Mouse (Mus musculus) intestine, embryonic 14.5 days (tissue): ENCODE results near the gene Cend1. TPM values are rescaled to one million over a fixed set of nuclear protein-coding genes. Genes with fewer than 3 reads are reported as not detected.

Source experiments
- ATAC-seq: fragments of 200-750 bp; cut with Nextera tagmentation; replicated peaks from 2 replicates; pipeline ENCODE4 v1.8.0; 2017; ENCODE audit warnings: low read depth, moderate number of reproducible peaks, moderate TSS enrichment, moderate library complexity; ENCODE audit not compliant: low FRiP score, low TSS enrichment
- DNase-seq: peaks from one replicate; pipeline ENCODE4 v3.0.0-alpha.2; 2018; ENCODE audit warnings: low spot score
- H3K27ac ChIP-seq: fragments of 300-500 bp; sonication (generic); 2 replicates; pipeline ENCODE4 v1.5.1; 2014; ENCODE audit warnings: low read depth, mild to moderate bottlenecking, control low read depth
- H3K27me3 ChIP-seq: fragments of 300-500 bp; sonication (generic); replicated peaks from 2 replicates; pipeline ENCODE4 v1.6.1; 2014; ENCODE audit warnings: low read length, control low read depth; ENCODE audit not compliant: control insufficient read depth, insufficient read depth
- H3K36me3 ChIP-seq: fragments of 300-500 bp; sonication (generic); 2 replicates; pipeline ENCODE4 v1.6.1; 2014; ENCODE audit warnings: low read length, control low read depth; ENCODE audit not compliant: control insufficient read depth, insufficient read depth
- H3K4me1 ChIP-seq: fragments of 300-500 bp; sonication (generic); replicated peaks from 2 replicates; pipeline ENCODE4 v1.6.1; 2014; ENCODE audit warnings: low read length, control low read depth, mixed read lengths; ENCODE audit not compliant: control insufficient read depth, insufficient read depth
- H3K4me2 ChIP-seq: fragments of 300-500 bp; sonication (generic); 2 replicates; pipeline ENCODE4 v1.6.1; 2014; ENCODE audit warnings: low read length
- H3K4me3 ChIP-seq: fragments of 300-500 bp; sonication (generic); 2 replicates; pipeline ENCODE4 v1.5.1; 2014; ENCODE audit warnings: low read depth, low read length, control low read depth, mixed read lengths
- H3K9ac ChIP-seq: fragments of 300-500 bp; sonication (generic); 2 replicates; pipeline ENCODE4 v1.6.1; 2014; ENCODE audit warnings: mild to moderate bottlenecking, low read length
- H3K9me3 ChIP-seq: fragments of 300-500 bp; sonication (generic); 2 replicates; pipeline ENCODE4 v1.6.1; 2016; ENCODE audit warnings: low read length, control low read depth; ENCODE audit not compliant: control insufficient read depth
- WGBS: fragments of 180-500 bp; shearing (Covaris S2); extraction: QIAGEN DNeasy Blood & Tissue Kit; methylation state at CpG from one replicate; pipeline ENCODE4 v1.1.7; 2014; 5-methylcytosine and 5-hydroxymethylcytosine counted together
- polyA plus RNA-seq: library from polyadenylated mRNA; unstranded; fragments of >200 nt; fragmentation: Nextera tagmentation; extraction: Ambion mirVana; gene quantifications from 2 replicates; pipeline ENCODE4 v1.2.1, GENCODE M21; 2014

Cend1 gene
- polyA plus RNA-seq, 1 experiment from 2014 or later = 1.5 TPM

DNA sequence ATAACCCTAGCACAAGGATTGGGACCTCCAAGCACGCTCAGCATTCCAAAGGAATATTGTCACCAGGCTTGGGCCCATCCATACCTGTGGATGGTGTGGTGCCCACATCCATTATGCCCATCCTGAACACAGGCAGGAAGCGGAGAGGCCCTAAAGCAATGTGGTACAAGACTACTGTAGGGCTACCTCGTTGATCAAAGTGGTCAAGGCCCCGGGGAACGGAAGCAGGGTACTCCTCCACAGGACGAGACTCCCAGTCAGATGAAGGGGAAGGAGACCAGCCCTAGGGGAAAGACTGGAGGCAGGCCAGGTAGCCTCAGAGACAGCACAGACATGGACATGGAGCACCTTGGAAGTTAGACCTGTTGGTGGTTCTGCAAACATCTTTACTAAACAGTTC, 43.5 kb upstream of the Cend1 start:
- Histone ChIP-seq H3K9ac (no peak overlapping the region), H3K4me2 (no peak overlapping the region), H3K27me3 (no peaks in the 10 kb centered on the region), H3K4me1 (peaks cover 42% of the 10 kb centered on the region), H3K27ac (no peak overlapping the region), H3K4me3 (no peak overlapping the region), H3K36me3 (peaks cover 32% of the 10 kb centered on the region), H3K9me3 (no peaks in the 10 kb centered on the region)
- no peak for DNase-seq
- ATAC-seq = no peak
- WGBS = 78% methylated on average over 6 of the region's 6 CpGs

DNA sequence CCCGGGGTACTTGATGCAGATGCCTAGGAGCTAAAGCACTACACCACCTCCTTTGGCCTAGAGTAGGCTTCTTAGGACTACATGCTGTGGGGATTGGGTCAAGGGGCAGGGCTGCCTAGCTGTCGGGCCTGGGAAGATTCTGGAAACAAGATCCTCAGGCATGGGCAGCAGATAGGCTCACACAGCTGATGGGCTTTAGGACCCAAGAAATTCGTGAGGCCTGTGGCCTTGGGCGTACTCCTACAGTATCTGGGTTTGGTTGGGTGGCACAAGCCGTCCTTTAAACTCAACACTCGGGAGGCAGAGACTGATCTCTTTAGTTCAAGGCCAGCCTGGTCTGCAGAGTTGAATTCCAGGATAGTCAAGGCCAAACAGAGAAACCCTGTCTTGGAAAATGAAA, 42.9 kb upstream of the Cend1 start:
- Histone ChIP-seq H3K27ac (no peak overlapping the region), H3K4me1 (peaks cover 38% of the 10 kb centered on the region), H3K4me2 (no peak overlapping the region), H3K4me3 (no peak overlapping the region), H3K9me3 (no peaks in the 10 kb centered on the region), H3K27me3 (no peaks in the 10 kb centered on the region), H3K36me3 (peaks cover 32% of the 10 kb centered on the region), H3K9ac (no peak overlapping the region)
- 72% methylated on average over 6 of the region's 6 CpGs for WGBS
- DNase-seq = no peak
- no peak for ATAC-seq

DNA sequence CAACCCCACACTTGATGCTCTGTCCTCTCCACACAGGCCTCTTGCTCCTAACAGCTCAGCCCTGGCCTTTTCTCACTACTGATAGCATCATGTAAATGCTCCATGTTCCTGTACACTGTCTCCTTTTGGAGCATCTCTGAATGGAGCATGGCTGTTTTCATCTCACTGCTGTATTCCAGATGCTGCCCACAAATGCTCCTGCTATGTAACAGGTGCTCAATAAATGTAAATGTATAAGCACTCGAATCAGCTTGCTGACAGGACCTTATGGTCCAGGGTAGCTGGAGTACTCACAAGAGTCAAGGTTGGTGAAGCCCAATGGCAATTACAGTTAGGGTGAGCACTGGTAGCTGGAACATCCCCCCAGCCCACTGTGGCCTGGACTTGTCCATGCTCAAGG, 41.9 kb upstream of the Cend1 start:
- DNase-seq = no peak
- H3K36me3 ChIP-seq = peaks cover 32% of the 10 kb centered on the region
- ATAC-seq = no peak
- H3K4me1 ChIP-seq = peaks cover 39% of the 10 kb centered on the region
- H3K27ac ChIP-seq = no peak overlapping the region
- H3K9ac ChIP-seq = no peak overlapping the region
- no peaks in the 10 kb centered on the region for H3K27me3 ChIP-seq
- H3K4me3 ChIP-seq = no peak overlapping the region
- 90% methylated on average over 1 of the region's 1 CpGs for WGBS
- H3K9me3 ChIP-seq = no peaks in the 10 kb centered on the region
- H3K4me2 ChIP-seq = no peak overlapping the region

DNA sequence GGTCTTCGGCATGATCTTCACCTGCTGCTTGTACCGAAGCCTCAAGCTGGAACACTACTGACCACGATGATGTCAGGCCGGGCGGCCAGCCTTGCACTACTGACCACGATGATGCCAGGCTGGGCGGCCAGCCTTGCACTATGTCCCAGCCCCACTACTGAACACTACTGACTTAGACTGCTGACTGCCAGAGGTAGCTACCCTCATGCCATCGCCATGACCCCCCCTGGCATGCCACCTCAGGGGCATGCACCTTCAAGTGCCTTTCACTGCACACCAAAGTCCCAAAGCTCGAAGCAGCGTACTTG, 41.3 kb upstream of the Cend1 start:
- DNase-seq (no peak), ATAC-seq (no peak)
- Histone ChIP-seq H3K27me3 (peaks cover 5% of the 10 kb centered on the region), H3K4me2 (no peak overlapping the region), H3K9me3 (no peaks in the 10 kb centered on the region), H3K4me3 (no peak overlapping the region), H3K9ac (no peak overlapping the region), H3K4me1 (peaks cover 33% of the 10 kb centered on the region), H3K27ac (no peak overlapping the region), H3K36me3 (peaks cover 32% of the 10 kb centered on the region)
- 90% methylated on average over 10 of the region's 10 CpGs for WGBS

DNA sequence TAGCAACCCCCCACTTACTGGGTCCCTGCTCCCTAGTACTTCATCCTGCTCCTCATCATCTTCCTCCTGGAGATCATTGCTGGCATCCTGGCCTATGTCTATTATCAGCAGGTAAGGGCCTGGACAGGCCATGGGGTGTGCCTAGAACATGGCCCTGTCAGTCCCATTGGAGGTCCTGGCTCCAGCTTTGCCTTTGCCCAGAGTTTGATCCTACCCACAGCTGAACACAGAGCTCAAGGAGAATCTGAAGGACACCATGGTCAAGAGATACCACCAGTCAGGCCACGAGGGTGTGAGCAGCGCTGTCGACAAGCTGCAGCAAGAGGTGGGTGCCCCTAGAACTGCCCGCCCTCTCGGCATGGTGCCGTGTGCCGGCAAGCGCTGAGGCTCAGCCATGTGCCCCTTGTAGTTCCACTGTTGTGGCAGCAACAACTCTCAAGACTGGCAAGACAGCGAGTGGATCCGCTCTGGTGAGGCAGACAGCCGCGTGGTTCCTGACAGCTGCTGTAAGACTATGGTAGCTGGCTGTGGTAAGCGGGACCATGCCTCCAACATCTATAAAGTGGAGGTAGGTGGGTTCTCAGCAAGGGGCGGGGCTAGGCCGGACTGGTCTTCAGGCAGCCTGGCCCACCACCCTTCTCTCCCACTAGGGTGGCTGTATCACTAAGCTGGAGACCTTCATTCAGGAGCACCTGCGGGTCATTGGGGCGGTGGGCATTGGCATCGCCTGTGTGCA, 40.8 kb upstream of the Cend1 start:
- H3K4me3 ChIP-seq = no peak overlapping the region
- H3K4me1 ChIP-seq = peaks cover 35% of the 10 kb centered on the region
- H3K9ac ChIP-seq = no peak overlapping the region
- H3K9me3 ChIP-seq = no peaks in the 10 kb centered on the region
- DNase-seq (no peak), ATAC-seq (no peak)
- peaks cover 32% of the 10 kb centered on the region for H3K36me3 ChIP-seq
- no peak overlapping the region for H3K4me2 ChIP-seq
- peaks cover 9% of the 10 kb centered on the region for H3K27me3 ChIP-seq
- H3K27ac ChIP-seq = no peak overlapping the region
- WGBS = 88% methylated on average over 18 of the region's 18 CpGs

DNA sequence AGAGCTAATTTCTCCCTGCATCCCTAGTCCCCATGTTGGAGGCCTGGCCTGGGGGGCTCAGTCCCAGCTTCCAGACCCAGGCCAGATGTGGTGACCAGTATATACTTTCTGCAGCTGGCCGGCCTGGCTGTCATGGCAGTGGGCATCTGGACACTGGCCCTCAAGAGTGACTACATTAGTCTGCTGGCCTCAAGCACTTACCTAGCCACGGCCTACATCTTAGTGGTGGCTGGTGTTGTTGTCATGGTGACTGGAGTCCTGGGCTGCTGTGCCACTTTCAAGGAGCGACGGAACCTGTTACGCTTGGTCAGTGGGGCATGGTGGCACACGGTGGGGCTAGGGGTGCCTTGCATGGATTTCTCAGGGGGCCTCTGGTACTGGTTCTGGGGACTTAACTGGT, 40.1 kb upstream of the Cend1 start:
- peak overlapping the region; percentile 80 for H3K27ac ChIP-seq
- peaks cover 41% of the 10 kb centered on the region for H3K4me1 ChIP-seq
- WGBS = 87% methylated on average over 6 of the region's 6 CpGs
- DNase-seq (no peak), ATAC-seq (no peak)
- H3K27me3 ChIP-seq = peaks cover 14% of the 10 kb centered on the region
- peaks cover 32% of the 10 kb centered on the region for H3K36me3 ChIP-seq
- no peak overlapping the region for H3K4me3 ChIP-seq
- no peaks in the 10 kb centered on the region for H3K9me3 ChIP-seq
- H3K4me2 ChIP-seq = peak overlapping the region; percentile 91
- H3K9ac ChIP-seq = peak overlapping the region; percentile 29

DNA sequence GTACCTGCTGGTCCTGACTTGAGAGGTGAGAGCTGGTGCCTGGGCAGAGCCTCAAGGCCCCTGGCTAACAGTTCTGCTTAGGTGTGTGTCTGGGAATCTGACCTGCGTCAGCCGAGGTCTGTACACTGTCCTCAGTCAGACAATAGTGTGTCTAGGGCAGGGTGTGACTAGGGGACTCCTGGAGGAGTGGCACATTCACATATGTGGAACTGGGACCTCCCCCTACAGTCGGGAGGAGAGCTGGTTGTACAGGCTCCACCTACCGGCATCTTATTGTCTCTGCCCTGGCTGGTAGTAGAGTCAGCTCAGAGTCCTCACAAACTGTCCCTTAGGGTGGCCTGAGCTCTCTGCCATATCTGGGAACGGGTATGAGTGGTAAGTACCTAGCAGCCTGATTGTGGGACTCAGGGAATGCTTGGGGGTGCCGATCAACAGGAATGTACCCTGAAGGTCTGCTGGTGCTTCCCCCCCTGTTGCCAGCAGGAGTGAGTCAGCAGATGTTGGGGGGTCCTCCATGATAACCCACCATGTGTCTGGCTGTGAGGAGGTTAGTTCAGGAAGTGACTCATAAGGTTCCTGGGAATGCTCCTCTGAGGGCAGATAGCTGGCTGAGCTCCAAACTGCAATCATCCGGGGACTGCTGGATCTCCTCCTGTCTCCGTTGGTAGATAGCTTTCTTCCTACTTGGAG, 39.4 kb upstream of the Cend1 start:
- Histone ChIP-seq H3K4me1 (peaks cover 34% of the 10 kb centered on the region), H3K4me3 (peak overlapping the region; percentile 75), H3K9ac (peak overlapping the region; percentile 80), H3K36me3 (peaks cover 32% of the 10 kb centered on the region), H3K4me2 (peak overlapping the region; percentile 91), H3K9me3 (no peaks in the 10 kb centered on the region), H3K27me3 (peaks cover 21% of the 10 kb centered on the region), H3K27ac (peak overlapping the region; percentile 80)
- ATAC-seq (peak; percentile 68), DNase-seq (peak; percentile 74)
- 10% methylated on average over 8 of the region's 8 CpGs for WGBS

DNA sequence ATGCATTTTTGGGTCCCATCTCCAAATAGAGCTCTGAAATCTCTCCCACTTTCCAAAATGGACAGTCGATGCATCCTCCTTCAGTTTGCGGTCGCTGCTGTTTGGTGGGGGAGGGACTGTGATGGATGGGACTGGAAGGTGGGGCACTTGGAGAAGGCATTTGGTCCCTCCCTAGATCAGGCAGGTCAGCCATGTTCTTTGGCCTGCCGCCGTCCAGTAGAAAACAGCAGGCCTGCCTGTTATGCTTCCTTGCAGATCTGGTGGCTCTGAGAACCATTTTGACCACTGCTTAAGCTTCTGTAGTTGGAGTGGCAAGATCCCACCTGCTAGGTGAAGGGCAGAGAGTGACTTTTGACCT, 38.9 kb upstream of the Cend1 start:
- peaks cover 26% of the 10 kb centered on the region for H3K27me3 ChIP-seq
- peak overlapping the region; percentile 80 for H3K27ac ChIP-seq
- peak overlapping the region; percentile 91 for H3K4me2 ChIP-seq
- ATAC-seq = 0 out of 2 replicates have a peak, but pooled peaks have one; percentile 6
- WGBS = 4% methylated on average over 5 of the region's 5 CpGs
- DNase-seq = no peak
- peaks cover 34% of the 10 kb centered on the region for H3K4me1 ChIP-seq
- peak overlapping the region; percentile 80 for H3K9ac ChIP-seq
- H3K4me3 ChIP-seq = peak overlapping the region; percentile 75
- peaks cover 32% of the 10 kb centered on the region for H3K36me3 ChIP-seq
- no peaks in the 10 kb centered on the region for H3K9me3 ChIP-seq
